Mouse (Mus musculus) liver, embryonic 13.5 days (tissue): ENCODE results near the gene Kcne2. TPM values are rescaled to one million over a fixed set of nuclear protein-coding genes. Genes with fewer than 3 reads are reported as not detected.
A peak's percentile ranks its signal among the peaks of the same experiment; 100 is the strongest.

ENCODE experiments used
- ATAC-seq: fragments of 200-750 bp; cut with Nextera tagmentation; 2 replicates; pipeline ENCODE4 v1.8.0; 2017; ENCODE audit warnings: low read depth, mild to moderate bottlenecking, moderate number of reproducible peaks, moderate library complexity
- DNase-seq: peaks from one replicate; pipeline ENCODE4 v3.0.0; 2022
- H3K27ac ChIP-seq: fragments of 300-500 bp; sonication (generic); 2 replicates; pipeline ENCODE4 v1.5.1; 2015; ENCODE audit warnings: moderate library complexity, mild to moderate bottlenecking, inconsistent platforms
- H3K27me3 ChIP-seq: fragments of 300-500 bp; sonication (generic); 2 replicates; pipeline ENCODE4 v1.6.1; 2015; ENCODE audit warnings: mild to moderate bottlenecking, inconsistent platforms
- H3K36me3 ChIP-seq: fragments of 300-500 bp; sonication (generic); 2 replicates; pipeline ENCODE4 v1.6.1; 2015; ENCODE audit warnings: mild to moderate bottlenecking, inconsistent platforms
- H3K4me1 ChIP-seq: fragments of 300-500 bp; sonication (generic); replicated peaks from 2 replicates; pipeline ENCODE4 v1.6.1; 2015; ENCODE audit warnings: inconsistent platforms
- H3K4me2 ChIP-seq: fragments of 300-500 bp; sonication (generic); 2 replicates; pipeline ENCODE4 v1.6.1; 2015; ENCODE audit warnings: inconsistent platforms, mild to moderate bottlenecking, moderate library complexity
- H3K4me3 ChIP-seq: fragments of 300-500 bp; sonication (generic); replicated peaks from 2 replicates; pipeline ENCODE4 v1.5.1; 2015; ENCODE audit warnings: mild to moderate bottlenecking, inconsistent platforms
- H3K9ac ChIP-seq: fragments of 300-500 bp; sonication (generic); 2 replicates; pipeline ENCODE4 v1.6.1; 2015; ENCODE audit warnings: mild to moderate bottlenecking, inconsistent platforms
- H3K9me3 ChIP-seq: fragments of 300-500 bp; sonication (generic); replicated peaks from 2 replicates; pipeline ENCODE4 v1.6.1; 2016; ENCODE audit warnings: inconsistent platforms
- WGBS: fragments of 180-500 bp; shearing (Covaris S2); methylation state at CpG from one replicate; pipeline ENCODE4 v1.1.7; 2015; ENCODE audit not compliant: insufficient replicate concordance; 5-methylcytosine and 5-hydroxymethylcytosine counted together
- polyA plus RNA-seq: library from polyadenylated mRNA; unstranded; fragments of >200 nt; fragmentation: Nextera tagmentation; extraction: Ambion mirVana; gene quantifications from 2 replicates; pipeline ENCODE4 v1.2.1, GENCODE M21; 2015

Kcne2 gene
- polyA plus RNA-seq, 1 experiment from 2014 or later, result 0.06 TPM

DNA sequence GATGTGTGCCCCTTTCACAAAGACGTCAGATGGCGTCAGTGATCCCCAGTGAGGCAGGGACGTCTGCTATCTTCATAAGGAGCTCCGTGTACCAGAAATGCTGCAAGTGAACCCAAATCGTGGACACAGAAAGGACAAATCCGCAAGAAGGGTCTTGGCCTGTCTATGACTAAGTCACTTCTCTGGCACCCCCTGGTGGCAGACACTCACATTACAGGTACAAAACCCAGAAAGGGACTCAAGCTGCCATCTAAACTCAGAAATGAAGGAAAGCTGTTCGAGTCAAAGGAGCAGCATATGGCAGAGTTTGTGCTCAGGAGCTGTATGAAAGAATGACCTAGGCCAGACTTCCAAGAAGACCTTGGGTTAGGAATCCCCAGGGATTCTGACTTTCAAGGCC, 5.6 kb upstream of the Kcne2 start:
- no peaks in the 10 kb centered on the region for H3K9me3 ChIP-seq
- no peak overlapping the region for H3K4me2 ChIP-seq
- no peaks in the 10 kb centered on the region; the same call in 1 of the 2 replicates for H3K27me3 ChIP-seq
- no peak overlapping the region for H3K4me3 ChIP-seq
- no peak overlapping the region for H3K9ac ChIP-seq
- ATAC-seq, result no peak
- DNase-seq, result peak; percentile 55
- H3K27ac ChIP-seq, result no peak overlapping the region
- 8% methylated on average over 7 of the region's 7 CpGs for WGBS
- H3K4me1 ChIP-seq, result no peaks in the 10 kb centered on the region
- no peaks in the 10 kb centered on the region for H3K36me3 ChIP-seq

DNA sequence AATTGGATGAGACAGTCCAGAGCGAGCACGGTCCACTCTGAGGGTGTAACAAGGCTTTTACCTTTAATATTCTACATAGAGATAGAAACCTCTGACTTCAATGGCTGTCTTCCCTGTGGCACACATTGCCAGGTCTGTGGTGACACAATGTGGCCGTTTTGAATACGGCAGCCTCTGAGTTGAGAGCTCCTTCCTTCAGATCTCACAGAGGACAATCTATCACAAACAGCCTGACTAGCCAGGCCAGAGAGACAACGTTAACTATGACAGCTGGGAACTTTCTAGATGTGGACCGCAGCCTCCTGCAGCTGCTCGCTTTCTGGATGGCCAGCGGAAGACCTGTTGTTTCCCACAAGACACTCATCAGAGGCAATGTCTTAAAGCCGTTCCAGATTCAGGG, 3.4 kb upstream of the Kcne2 start:
- Histone ChIP-seq H3K9me3 (no peaks in the 10 kb centered on the region), H3K9ac (no peak overlapping the region), H3K27me3 (no peaks in the 10 kb centered on the region; the same call in 1 of the 2 replicates), H3K27ac (no peak overlapping the region), H3K4me3 (no peak overlapping the region), H3K36me3 (no peaks in the 10 kb centered on the region), H3K4me2 (no peak overlapping the region), H3K4me1 (no peaks in the 10 kb centered on the region)
- ATAC-seq (no peak), DNase-seq (no peak)
- 68% methylated on average over 9 of the region's 9 CpGs for WGBS

DNA sequence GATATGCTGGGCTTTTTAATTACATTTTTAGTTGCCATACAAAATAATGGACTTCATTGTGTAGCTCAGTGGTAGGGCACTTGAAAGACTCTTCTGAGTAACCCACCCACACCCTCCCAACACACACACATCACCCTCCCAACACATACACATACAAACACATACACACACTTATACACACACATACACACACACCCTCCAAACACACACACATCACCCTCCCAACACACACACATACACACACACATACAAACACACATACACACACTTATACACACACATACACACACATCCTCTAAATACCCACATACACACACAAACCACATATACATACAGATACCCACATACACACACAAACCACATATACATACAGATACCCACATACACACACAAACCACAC, 2.1 kb upstream of the Kcne2 start:
- no peak for ATAC-seq
- no peak overlapping the region for H3K4me2 ChIP-seq
- H3K9me3 ChIP-seq, result no peaks in the 10 kb centered on the region
- no peak overlapping the region for H3K4me3 ChIP-seq
- no peak overlapping the region for H3K9ac ChIP-seq
- no peaks in the 10 kb centered on the region; the same call in 1 of the 2 replicates for H3K27me3 ChIP-seq
- H3K36me3 ChIP-seq, result no peaks in the 10 kb centered on the region
- H3K27ac ChIP-seq, result no peak overlapping the region
- no peak for DNase-seq
- H3K4me1 ChIP-seq, result no peaks in the 10 kb centered on the region

DNA sequence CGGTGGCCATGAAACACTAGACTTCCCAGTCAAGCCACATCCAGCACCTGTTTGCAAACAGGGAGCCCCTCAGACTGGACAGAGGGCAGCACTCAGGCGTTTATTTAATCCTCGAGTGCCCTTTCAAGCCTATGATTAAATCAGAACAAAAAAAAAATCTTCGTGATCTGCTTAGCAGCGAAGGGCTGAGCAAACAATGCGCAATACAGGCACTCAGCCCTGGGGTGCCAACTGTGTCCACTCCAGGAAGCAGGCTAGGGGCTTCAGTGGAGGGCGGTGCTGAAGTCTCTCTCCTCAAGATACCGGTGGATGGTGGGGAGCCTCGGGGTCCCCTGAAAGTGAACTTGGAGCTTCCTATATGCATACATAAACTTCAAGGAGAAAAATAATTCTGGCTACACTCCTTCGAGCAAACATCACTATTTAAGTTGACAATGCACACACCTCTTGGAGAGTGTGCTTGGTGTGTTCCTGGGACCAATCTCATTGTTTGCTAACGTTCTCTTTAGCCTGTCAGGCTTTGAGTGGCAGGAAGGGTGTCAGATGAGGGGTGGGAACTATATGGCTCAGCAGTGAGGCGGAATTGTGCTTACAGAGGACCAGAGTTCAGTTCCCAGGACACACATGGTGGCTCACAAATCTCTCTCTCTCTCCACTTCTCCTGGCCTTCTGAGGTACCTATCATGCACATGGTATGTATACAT, 2.2 kb downstream of the Kcne2 start:
- Histone ChIP-seq H3K4me1 (no peaks in the 10 kb centered on the region), H3K9me3 (no peaks in the 10 kb centered on the region), H3K27me3 (no peaks in the 10 kb centered on the region), H3K27ac (no peak overlapping the region), H3K4me2 (no peak overlapping the region), H3K9ac (no peak overlapping the region), H3K4me3 (no peak overlapping the region), H3K36me3 (no peaks in the 10 kb centered on the region)
- DNase-seq (no peak), ATAC-seq (no peak)
- 56% methylated on average over 12 of the region's 12 CpGs for WGBS

DNA sequence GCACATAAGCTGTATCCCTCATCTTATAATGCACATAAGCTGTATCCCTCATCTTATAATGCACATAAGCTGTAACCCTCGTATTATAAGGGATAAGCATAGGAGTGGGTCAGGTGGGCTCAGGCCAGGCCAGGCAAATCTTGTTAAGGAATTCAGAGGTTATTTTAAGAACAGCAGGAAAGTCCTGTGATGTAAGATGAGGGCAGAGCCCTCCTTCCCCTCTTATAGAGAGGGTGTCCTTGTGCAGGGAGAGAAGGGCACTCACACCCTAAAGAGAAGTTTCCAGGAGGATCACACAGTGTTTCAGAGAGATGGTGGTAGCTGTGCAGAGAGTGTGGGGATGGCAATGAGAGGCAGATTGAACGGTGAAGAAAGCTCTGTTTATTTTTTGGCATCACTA, 3.1 kb downstream of the Kcne2 start:
- no peak for DNase-seq
- H3K9ac ChIP-seq, result no peak overlapping the region
- H3K27ac ChIP-seq, result no peak overlapping the region
- peaks cover 1% of the 10 kb centered on the region for H3K4me1 ChIP-seq
- H3K4me2 ChIP-seq, result no peak overlapping the region
- H3K36me3 ChIP-seq, result no peaks in the 10 kb centered on the region
- 50% methylated on average over 2 of the region's 2 CpGs for WGBS
- no peaks in the 10 kb centered on the region for H3K9me3 ChIP-seq
- H3K4me3 ChIP-seq, result no peak overlapping the region
- no peaks in the 10 kb centered on the region for H3K27me3 ChIP-seq
- ATAC-seq, result no peak

DNA sequence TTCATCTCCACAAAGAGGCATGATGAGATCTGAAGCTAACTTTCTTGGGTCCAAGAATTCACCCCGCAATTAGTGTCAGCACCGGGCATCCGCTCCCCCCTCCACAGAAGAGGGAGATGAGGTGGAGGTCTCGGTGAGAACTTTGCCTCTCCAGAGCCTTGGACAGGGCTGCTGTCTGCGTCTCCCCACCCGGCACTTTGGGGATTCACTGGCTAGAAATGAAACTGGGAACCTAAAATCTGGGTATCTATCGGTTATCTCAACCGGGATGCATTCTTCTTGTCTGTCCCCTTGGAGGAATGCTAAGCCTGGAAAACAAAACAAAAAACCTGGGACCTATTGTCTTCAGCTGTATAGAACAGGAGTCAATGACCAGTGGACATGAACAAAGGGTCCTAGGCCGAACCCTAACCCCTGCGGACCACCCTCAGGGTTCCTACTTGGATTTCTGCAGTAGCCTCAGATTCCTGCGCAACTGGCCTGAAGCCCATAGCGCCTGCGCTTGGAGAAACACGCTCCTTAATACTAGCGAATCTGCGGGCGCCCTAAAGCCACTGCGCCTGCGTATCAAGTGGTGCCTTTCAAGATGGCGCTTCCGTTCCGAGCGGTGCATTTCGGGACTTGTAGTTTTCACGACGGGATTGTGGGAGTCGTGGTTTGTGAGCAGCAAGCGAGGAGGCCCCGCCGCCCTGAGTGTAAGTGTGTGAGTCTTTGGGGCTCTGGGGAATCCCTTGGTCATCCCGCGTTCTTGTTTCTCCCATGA, 8.6 kb downstream of the Kcne2 start, which contains the start of gene Smim11:
Gene Smim11, plus strand, starts transcription at position 638 of the 763 bp plus-strand sequence.
- peak; percentile 91 for ATAC-seq
- peak; percentile 91 for DNase-seq
- Histone ChIP-seq H3K36me3 (no peaks in the 10 kb centered on the region), H3K9ac (peak within 1 kb of the TSS; percentile 78), H3K27me3 (no peaks in the 10 kb centered on the region), H3K27ac (peak within 1 kb of the TSS; percentile 48), H3K4me2 (peak within 1 kb of the TSS; percentile 83), H3K4me1 (peaks cover 34% of the 10 kb centered on the region), H3K9me3 (no peaks in the 10 kb centered on the region), H3K4me3 (peak within 1 kb of the TSS; percentile 75)
- WGBS, result 10% methylated on average over 32 of the region's 32 CpGs

DNA sequence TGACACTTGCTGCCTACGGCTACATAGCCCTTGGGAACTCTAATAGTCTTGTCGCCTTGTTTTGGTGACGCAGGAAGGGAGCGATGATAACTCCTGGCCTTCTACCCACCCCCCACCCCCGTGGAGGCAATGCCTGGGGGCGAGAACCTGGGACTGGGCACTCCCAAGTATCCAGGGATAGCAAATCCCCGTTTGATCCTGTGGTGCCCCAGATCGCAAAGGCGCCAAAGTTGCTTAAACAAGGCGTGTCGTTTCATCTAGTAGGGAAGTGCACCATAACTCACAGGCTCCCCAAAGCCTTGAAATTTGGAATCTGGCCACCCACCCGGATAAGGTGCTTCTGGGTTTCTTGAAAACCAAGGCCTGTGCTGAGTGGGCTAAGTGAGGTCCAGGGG, 9.2 kb downstream of the Kcne2 start:
- peak overlapping the region; percentile 83 for H3K4me2 ChIP-seq
- no peaks in the 10 kb centered on the region for H3K36me3 ChIP-seq
- H3K9me3 ChIP-seq, result no peaks in the 10 kb centered on the region
- peak; percentile 56; the same call in 1 of the 2 replicates for ATAC-seq
- peak overlapping the region; percentile 78 for H3K9ac ChIP-seq
- peak overlapping the region; percentile 48 for H3K27ac ChIP-seq
- peaks cover 34% of the 10 kb centered on the region for H3K4me1 ChIP-seq
- H3K4me3 ChIP-seq, result peak overlapping the region; percentile 75
- WGBS, result under 1% methylated on average over 12 of the region's 12 CpGs
- H3K27me3 ChIP-seq, result no peaks in the 10 kb centered on the region
- peak; percentile 20 for DNase-seq

DNA sequence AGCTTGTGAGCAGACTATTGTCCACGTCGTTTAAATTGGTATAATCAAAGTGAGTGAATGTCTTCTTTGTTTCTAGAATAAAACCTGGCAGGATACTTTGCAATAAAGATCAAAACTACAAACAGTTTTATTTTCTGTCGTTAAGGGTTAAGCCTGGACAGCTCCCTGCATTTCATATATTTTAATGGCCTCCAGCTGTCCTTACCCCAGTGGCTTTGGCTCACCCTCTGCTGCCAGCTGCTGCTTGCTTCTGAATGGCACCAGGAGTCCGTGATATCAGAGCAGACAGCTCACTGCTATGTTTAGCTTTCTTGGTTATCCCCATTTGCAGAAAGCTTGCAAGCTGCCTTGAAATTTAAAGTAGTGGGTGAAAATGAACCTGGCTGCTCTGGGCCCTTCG, 9.8 kb downstream of the Kcne2 start:
- H3K4me2 ChIP-seq, result peak overlapping the region; percentile 83
- peaks cover 5% of the 10 kb centered on the region for H3K36me3 ChIP-seq
- DNase-seq, result no peak
- no peaks in the 10 kb centered on the region for H3K27me3 ChIP-seq
- H3K27ac ChIP-seq, result peak overlapping the region; percentile 48
- peaks cover 34% of the 10 kb centered on the region for H3K4me1 ChIP-seq
- WGBS, result 32% methylated on average over 5 of the region's 5 CpGs
- no peak for ATAC-seq
- no peaks in the 10 kb centered on the region for H3K9me3 ChIP-seq
- H3K9ac ChIP-seq, result peak overlapping the region; percentile 78
- H3K4me3 ChIP-seq, result peak overlapping the region; percentile 75

DNA sequence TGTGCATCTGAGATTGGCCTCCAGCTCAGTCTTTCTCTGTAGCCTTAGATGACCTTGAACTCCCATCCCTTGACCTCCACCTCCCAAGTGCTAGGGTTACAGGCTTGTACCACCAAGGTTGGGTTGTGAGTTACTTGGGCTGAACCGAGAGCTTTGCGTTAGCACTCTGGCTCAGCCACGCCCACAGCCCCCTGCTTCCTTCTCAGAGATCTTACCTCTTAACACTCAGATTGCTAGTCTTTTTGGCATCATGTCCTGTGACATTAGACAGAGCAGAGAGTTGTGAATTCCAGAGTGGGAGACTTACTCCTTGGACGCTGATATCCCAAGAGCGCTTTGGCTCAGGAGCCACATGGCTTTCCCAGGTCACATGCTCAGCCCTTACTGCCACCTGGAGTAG, 10.3 kb downstream of the Kcne2 start:
- ATAC-seq, result no peak

DNA sequence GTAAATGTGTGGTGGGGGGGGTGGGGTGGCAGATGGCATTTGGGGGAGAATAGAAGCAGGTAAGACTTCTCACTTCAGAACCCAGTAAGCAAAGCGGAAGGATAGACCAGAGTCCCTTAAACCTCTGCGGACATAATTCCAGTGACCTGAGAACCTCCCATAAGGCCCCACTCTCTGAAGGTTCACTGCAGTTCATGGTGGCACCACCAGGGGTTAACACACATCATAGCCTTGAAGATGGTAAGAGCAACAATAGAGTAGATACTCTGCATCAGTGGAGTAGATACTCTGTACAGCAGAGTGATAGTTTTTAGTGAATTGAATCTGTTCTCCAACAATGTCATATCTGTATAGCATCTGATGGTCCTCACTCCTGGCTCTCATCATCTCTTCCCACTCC, 13.3 kb downstream of the Kcne2 start:
- H3K36me3 ChIP-seq, result peaks cover 10% of the 10 kb centered on the region
- H3K9ac ChIP-seq, result no peak overlapping the region
- H3K4me3 ChIP-seq, result no peak overlapping the region
- H3K9me3 ChIP-seq, result no peaks in the 10 kb centered on the region
- no peak for ATAC-seq
- peaks cover 30% of the 10 kb centered on the region for H3K4me1 ChIP-seq
- H3K27ac ChIP-seq, result no peak overlapping the region
- no peak for DNase-seq
- 86% methylated on average over 2 of the region's 2 CpGs for WGBS
- H3K27me3 ChIP-seq, result no peaks in the 10 kb centered on the region
- no peak overlapping the region for H3K4me2 ChIP-seq

More for the DNA sequence above, 10.3 kb downstream of the Kcne2 start:
- H3K4me3 ChIP-seq, result 0 out of 2 replicates have a peak overlapping the region, but pooled peaks have one; percentile 75
- peaks cover 34% of the 10 kb centered on the region for H3K4me1 ChIP-seq
- no peaks in the 10 kb centered on the region for H3K9me3 ChIP-seq
- peak overlapping the region; percentile 48; the same call in 1 of the 2 replicates for H3K27ac ChIP-seq
- H3K9ac ChIP-seq, result peak overlapping the region; percentile 78; the same call in 1 of the 2 replicates
- 57% methylated on average over 5 of the region's 5 CpGs for WGBS
- H3K36me3 ChIP-seq, result peaks cover 10% of the 10 kb centered on the region
- no peak for DNase-seq
- no peaks in the 10 kb centered on the region for H3K27me3 ChIP-seq
- peak overlapping the region; percentile 83 for H3K4me2 ChIP-seq

DNA sequence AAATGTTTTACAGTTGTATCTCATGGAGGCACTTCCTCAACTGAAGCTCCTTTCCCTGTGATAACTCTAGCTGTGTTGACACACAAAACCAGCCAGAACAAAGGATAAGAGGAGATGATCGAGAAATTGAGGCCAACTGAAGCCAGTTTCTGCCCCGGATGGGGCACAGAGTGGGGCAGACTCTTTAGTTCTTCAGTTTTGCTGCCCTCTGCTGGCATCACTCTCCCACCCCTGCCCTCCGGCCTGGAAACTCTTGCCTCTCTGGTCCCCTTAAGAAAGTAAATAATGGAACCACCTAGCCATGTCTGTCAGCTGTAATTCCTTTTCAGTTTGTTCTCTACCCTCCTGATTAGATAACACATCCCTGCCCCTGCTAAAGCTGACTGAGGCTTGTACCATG, 15.8 kb downstream of the Kcne2 start:
- WGBS, result 55% methylated on average over 3 of the region's 3 CpGs
- H3K9ac ChIP-seq, result no peak overlapping the region
- no peak overlapping the region for H3K27ac ChIP-seq
- H3K36me3 ChIP-seq, result peaks cover 24% of the 10 kb centered on the region
- H3K27me3 ChIP-seq, result no peaks in the 10 kb centered on the region
- H3K9me3 ChIP-seq, result no peaks in the 10 kb centered on the region
- DNase-seq (no peak), ATAC-seq (no peak)
- H3K4me2 ChIP-seq, result no peak overlapping the region
- peaks cover 10% of the 10 kb centered on the region for H3K4me1 ChIP-seq
- no peak overlapping the region for H3K4me3 ChIP-seq
